Mouse (Mus musculus) stomach, embryonic 16.5 days (tissue): ENCODE results near the gene Ing5. TPM values are rescaled to one million over a fixed set of nuclear protein-coding genes. Genes with fewer than 3 reads are reported as not detected.
"Not testable (repeated sequence)": the region's sequence is repeated elsewhere in the genome, so short reads cannot be mapped to it uniquely, and the experiment has no call there.

ENCODE experiments used
- ATAC-seq: fragments of 200-750 bp; cut with Nextera tagmentation; 2 replicates; pipeline ENCODE4 v1.8.0; 2017; ENCODE audit warnings: moderate number of reproducible peaks, moderate TSS enrichment; ENCODE audit not compliant: insufficient read depth, low FRiP score
- H3K27ac ChIP-seq: fragments of 300-500 bp; sonication (generic); 2 replicates; pipeline ENCODE4 v1.5.1; 2014; ENCODE audit warnings: low read length
- H3K27me3 ChIP-seq: fragments of 300-500 bp; sonication (generic); 2 replicates; pipeline ENCODE4 v1.6.1; 2014; ENCODE audit warnings: low read length, control low read depth, mixed read lengths; ENCODE audit not compliant: control insufficient read depth, insufficient read depth
- H3K36me3 ChIP-seq: fragments of 300-500 bp; sonication (generic); 2 replicates; pipeline ENCODE4 v1.6.1; 2014; ENCODE audit warnings: low read length; ENCODE audit not compliant: control insufficient read depth, insufficient read depth
- H3K4me1 ChIP-seq: fragments of 300-500 bp; sonication (generic); 2 replicates; pipeline ENCODE4 v1.6.1; 2014; ENCODE audit warnings: low read length, control low read depth, mixed read lengths; ENCODE audit not compliant: control insufficient read depth, insufficient read depth
- H3K4me2 ChIP-seq: fragments of 300-500 bp; sonication (generic); 2 replicates; pipeline ENCODE4 v1.6.1; 2014; ENCODE audit warnings: low read depth, low read length, mixed read lengths
- H3K4me3 ChIP-seq: fragments of 300-500 bp; sonication (generic); replicated peaks from 2 replicates; pipeline ENCODE4 v1.5.1; 2014; ENCODE audit warnings: mild to moderate bottlenecking, low read length
- H3K9ac ChIP-seq: fragments of 300-500 bp; sonication (generic); 2 replicates; pipeline ENCODE4 v1.6.1; 2014; ENCODE audit warnings: low read length
- H3K9me3 ChIP-seq: fragments of 300-500 bp; sonication (generic); replicated peaks from 2 replicates; pipeline ENCODE4 v1.6.1; 2016; ENCODE audit warnings: low read length, control low read depth; ENCODE audit not compliant: control insufficient read depth
- WGBS: fragments of 180-500 bp; shearing (Covaris S2); extraction: QIAGEN DNeasy Blood & Tissue Kit; methylation state at CpG from one replicate; pipeline ENCODE4 v1.1.7; 2014; 5-methylcytosine and 5-hydroxymethylcytosine counted together
- polyA plus RNA-seq: library from polyadenylated mRNA; unstranded; fragments of >200 nt; fragmentation: Nextera tagmentation; extraction: Ambion mirVana; gene quantifications from 2 replicates; pipeline ENCODE4 v1.2.1, GENCODE M21; 2015

Ing5 gene
- polyA plus RNA-seq, 1 experiment from 2014 or later: 19.1 TPM

DNA sequence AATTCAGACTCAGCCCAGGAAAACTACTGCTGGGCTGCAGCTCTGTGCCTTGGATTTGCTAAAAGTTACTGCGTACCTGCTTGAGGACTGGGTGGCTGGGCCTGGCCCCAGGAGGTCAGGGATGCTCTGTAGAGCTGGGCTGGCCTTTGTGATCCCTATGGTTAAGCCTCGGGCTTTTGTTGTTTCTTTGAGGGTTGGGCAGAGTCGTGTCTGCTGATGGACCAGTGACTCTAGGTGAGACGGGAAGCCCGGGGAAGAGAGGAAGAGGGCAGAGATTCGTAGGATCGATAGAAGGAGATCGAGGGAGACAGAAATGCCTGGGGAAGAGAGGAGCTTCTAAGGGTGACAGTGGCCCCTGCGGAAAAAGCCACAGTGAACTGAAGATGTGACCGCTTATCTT is 20.8 kb downstream of the Ing5 start, which contains the start of gene D2hgdh:
TSS of gene D2hgdh (plus strand) at position 301 of the 400 bp plus-strand sequence.
- Histone ChIP-seq H3K9ac (peak within 1 kb of the TSS; percentile 80), H3K4me3 (peak within 1 kb of the TSS; percentile 59), H3K27me3 (no peaks in the 10 kb centered on the region), H3K27ac (peak within 1 kb of the TSS; percentile 96), H3K4me1 (peaks cover 5% of the 10 kb centered on the region; the same call in 1 of the 2 replicates), H3K4me2 (peak within 1 kb of the TSS; percentile 70), H3K9me3 (no peaks in the 10 kb centered on the region), H3K36me3 (no peaks in the 10 kb centered on the region)
- ATAC-seq: no peak
- WGBS: 6% methylated on average over 10 of the region's 10 CpGs

DNA sequence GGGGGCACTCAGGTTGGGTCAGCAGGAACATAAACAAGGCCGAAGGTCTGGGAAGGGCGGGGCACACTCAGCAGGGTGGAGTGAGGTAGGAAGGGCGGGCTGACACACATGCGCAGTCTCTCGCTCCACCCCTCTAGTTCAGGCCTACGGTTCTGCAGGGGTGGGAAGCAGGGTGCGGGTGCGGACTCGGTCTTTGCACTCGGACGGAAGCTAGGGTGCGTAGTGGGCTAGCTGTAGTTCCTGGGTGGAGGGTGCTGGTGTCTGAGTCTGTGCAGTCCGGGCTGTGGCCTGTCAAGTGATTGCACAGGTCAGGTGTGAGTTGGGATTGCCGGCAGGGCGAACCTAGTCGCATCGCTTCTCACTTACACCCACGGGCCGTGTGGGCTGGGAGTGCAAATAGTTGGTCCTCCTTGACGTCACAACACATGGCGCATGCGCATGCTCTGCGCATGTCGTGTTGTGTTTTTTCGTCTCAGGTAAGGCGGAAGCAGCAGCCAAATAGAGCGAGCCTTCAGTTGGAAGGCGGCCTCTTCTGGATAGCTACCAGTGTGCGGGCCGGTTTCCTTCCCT is 21.4 kb downstream of the Ing5 start:
- Histone ChIP-seq H3K9me3 (no peaks in the 10 kb centered on the region), H3K4me1 (peaks cover 5% of the 10 kb centered on the region; the same call in 1 of the 2 replicates), H3K27me3 (no peaks in the 10 kb centered on the region), H3K27ac (peak overlapping the region; percentile 96), H3K36me3 (no peaks in the 10 kb centered on the region), H3K9ac (peak overlapping the region; percentile 80), H3K4me3 (peak overlapping the region; percentile 59), H3K4me2 (peak overlapping the region; percentile 70)
- 0% methylated on average over 30 of the region's 30 CpGs for WGBS
- ATAC-seq: peak; percentile 98

DNA sequence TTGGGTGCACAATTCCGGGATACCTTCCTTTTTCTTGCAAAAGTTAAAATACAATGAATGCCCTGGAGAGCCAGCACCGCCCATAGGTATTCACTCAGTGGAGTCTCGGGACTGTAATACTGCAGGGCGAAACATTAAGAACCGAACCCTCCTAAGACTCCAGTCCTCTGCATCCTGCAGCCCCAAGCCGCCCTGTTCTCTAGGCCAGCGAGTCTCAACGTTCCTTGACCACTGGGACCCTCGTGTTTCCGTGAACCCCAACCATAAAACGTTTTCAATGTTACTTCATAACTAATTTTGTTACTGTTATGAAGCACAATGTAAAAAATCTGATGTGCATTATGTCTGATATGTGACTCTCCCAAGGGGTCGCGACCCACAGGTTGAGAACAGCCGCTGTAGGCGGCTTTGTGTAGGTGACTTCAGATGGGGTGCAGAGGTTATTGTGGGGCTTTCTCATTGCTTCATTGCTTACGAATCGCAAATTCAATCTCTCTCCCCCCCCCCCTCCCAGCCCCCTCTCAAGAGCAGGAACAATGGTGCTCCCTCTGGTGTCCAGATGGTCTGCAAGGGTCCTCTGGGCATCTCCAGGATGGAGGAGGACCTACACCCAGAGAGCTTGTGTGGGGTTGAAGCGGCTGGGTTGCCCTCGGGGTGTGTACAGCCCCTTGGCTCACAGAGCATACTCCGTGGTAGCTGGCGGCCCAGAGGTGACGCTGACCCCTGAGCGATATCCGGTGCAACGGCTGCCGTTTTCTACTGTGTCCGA is 22.2 kb downstream of the Ing5 start:
- H3K27me3 ChIP-seq: no peaks in the 10 kb centered on the region
- no peak for ATAC-seq
- H3K27ac ChIP-seq: peak overlapping the region; percentile 96
- H3K36me3 ChIP-seq: no peaks in the 10 kb centered on the region
- peaks cover 5% of the 10 kb centered on the region; the same call in 1 of the 2 replicates for H3K4me1 ChIP-seq
- peak overlapping the region; percentile 70 for H3K4me2 ChIP-seq
- H3K9me3 ChIP-seq: no peaks in the 10 kb centered on the region
- WGBS: 41% methylated on average over 27 of the region's 27 CpGs
- H3K4me3 ChIP-seq: peak overlapping the region; percentile 59
- peak overlapping the region; percentile 80 for H3K9ac ChIP-seq

DNA sequence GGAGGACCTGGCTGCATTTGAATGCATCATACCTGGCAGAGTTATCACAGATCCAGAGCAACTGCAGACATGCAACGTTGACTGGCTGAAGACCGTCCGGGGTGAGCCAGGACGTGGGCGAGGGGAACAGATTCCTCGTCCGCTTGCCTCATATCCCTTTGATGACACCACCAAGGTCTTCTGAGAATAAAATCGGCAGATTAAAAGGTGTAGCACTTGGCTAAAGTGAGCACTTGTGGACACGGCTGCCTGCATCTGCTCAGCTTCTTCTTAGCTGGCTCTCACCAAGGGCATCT is 22.7 kb downstream of the Ing5 start:
- 91% methylated on average over 9 of the region's 9 CpGs for WGBS
- Histone ChIP-seq H3K27ac (no peak overlapping the region), H3K4me1 (peaks cover 5% of the 10 kb centered on the region; the same call in 1 of the 2 replicates), H3K4me2 (no peak overlapping the region), H3K9me3 (no peaks in the 10 kb centered on the region), H3K4me3 (no peak overlapping the region), H3K36me3 (no peaks in the 10 kb centered on the region), H3K27me3 (no peaks in the 10 kb centered on the region), H3K9ac (no peak overlapping the region)
- no peak for ATAC-seq

DNA sequence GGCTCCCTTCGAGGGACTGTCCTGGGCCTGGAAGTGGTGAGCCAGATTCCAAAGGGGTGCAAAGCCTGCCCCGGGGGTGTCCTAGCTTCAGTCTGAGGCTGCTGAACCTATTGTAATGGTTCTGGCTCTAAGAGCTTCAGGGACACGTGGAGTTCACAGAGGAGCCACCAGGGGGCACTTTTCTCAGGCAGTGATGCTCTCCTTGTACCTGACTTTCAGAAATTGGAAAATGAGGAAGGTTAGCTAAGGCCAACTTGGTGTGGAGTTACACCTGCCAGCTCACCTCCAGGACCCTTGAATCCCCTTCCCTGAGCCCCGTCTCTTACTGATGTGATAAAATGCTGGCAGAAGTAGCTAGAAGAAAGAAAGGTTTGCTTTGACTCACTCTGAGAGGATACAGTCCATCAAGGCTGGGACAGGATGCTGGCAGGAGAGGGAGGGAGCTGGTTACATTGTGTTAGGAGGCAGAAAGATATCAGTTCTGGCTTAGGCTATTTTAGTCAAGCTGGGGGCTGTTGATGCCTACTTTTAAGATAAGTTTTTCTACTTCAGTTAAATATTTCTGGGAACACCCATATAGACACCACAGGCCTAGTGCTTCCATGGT is 29.1 kb downstream of the Ing5 start:
- WGBS: 54% methylated on average over 3 of the region's 4 CpGs
- not testable (repeated sequence) for H3K4me3 ChIP-seq, H3K9ac ChIP-seq, H3K4me1 ChIP-seq, ATAC-seq, H3K27me3 ChIP-seq, H3K4me2 ChIP-seq, H3K36me3 ChIP-seq, H3K9me3 ChIP-seq, H3K27ac ChIP-seq

DNA sequence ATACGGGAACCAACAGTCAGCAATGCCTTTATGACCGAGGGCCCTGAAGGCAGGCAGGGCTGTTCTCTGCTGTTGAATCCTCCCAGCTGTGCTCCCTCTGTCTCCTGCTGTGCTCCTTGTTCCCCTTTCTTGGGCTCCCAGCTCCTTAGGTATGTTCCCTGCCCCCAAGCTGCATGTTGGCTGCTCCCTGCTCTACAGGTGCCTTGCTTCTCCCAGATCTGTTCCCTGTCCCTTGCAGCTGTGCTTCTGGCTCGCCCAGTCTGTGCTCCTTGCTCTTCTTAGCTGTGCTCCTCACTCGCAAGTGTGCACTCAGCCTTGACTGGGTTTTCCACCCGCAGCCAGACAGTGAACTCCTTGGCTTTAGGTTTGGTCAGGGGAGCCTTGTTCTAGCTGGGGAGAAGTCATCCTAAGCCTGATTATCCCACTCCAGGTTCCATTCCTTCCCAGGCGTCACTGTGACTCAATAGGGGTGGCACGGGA is 30.9 kb downstream of the Ing5 start:
- no peak overlapping the region for H3K4me2 ChIP-seq
- no peaks in the 10 kb centered on the region for H3K9me3 ChIP-seq
- no peak overlapping the region for H3K27ac ChIP-seq
- H3K9ac ChIP-seq: no peak overlapping the region
- no peak for ATAC-seq
- H3K36me3 ChIP-seq: no peaks in the 10 kb centered on the region
- no peak overlapping the region for H3K4me3 ChIP-seq
- H3K27me3 ChIP-seq: no peaks in the 10 kb centered on the region
- no peaks in the 10 kb centered on the region for H3K4me1 ChIP-seq
- WGBS: 84% methylated on average over 7 of the region's 7 CpGs

DNA sequence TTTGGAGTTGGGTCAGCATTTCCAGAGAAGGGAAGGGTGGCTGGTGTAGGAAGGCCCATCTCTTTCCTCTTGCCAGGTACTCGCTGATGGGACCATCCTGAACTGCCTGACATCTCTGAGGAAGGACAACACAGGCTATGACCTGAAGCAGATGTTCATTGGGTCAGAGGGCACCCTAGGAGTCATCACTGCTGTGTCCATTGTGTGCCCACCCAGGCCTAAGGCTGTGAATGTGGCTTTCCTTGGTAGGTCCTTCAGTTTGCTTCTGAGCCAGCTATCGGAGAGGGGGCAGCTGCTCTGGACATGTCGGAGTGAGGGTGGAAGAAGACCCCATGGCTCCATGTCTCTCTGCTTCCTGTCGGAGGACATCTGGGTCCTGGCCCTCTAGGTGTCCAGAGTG is 31.4 kb downstream of the Ing5 start:
- Histone ChIP-seq H3K9me3 (no peaks in the 10 kb centered on the region), H3K9ac (no peak overlapping the region), H3K4me1 (no peaks in the 10 kb centered on the region), H3K27me3 (no peaks in the 10 kb centered on the region), H3K36me3 (no peaks in the 10 kb centered on the region), H3K4me3 (no peak overlapping the region), H3K4me2 (no peak overlapping the region), H3K27ac (no peak overlapping the region)
- no peak for ATAC-seq
- WGBS: 89% methylated on average over 4 of the region's 4 CpGs

DNA sequence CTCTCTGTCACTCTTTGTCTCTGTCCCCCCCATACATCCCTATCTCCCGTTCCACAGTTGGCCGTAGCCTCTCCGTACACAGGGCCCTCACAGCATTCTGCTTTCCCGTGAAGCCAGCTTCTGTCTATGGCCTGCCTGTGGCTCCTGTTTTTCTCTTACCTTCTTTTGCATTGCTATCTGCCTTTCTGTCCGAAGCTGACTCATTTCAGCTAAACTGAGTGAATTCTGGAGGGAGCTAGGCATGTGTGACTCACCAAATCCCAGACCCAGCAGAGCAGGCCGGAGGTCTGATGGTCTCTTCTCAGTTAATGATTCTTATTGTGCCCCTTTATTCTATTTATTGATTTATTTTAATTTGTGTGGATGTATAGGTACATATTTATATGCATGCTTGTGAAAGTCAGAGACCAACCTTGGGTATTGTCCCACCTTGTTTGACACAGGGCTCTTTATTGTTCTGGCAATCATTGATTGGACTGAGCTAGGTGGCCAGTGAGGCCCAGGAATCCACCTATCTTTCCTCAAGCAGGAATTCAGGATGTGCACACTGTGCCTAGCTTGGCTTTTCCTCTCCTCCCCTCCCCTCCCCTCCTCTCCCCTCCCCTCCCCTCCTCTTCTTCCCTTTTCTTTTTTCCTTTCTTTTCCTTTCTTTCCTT is 32.2 kb downstream of the Ing5 start:
- H3K27me3 ChIP-seq: no peaks in the 10 kb centered on the region
- H3K9me3 ChIP-seq: no peaks in the 10 kb centered on the region
- H3K4me3 ChIP-seq: no peak overlapping the region
- no peak overlapping the region for H3K27ac ChIP-seq
- no peaks in the 10 kb centered on the region for H3K36me3 ChIP-seq
- WGBS: 82% methylated on average over 6 of the region's 6 CpGs
- no peak overlapping the region for H3K4me2 ChIP-seq
- no peaks in the 10 kb centered on the region for H3K4me1 ChIP-seq
- H3K9ac ChIP-seq: no peak overlapping the region
- no peak for ATAC-seq

DNA sequence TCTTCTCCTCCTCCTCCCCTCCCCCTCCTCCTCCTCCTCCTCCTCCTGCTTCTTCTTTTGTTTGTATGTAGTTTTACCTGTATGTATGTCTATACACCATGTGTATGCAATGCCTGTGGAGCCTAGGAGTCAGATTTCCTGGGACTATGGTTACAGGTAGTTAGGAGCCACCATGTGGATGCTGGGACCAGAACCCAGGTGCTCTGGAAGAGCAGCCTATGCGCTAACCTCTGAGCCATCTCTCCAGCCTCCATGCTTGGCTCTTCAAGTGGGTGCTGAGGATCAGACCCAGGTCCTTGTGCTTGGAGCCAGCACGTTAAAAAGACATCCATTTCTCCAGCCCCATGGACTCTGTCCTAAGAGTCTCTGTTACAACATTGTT is 32.8 kb downstream of the Ing5 start:
- Histone ChIP-seq H3K4me3 (no peak overlapping the region), H3K27me3 (no peaks in the 10 kb centered on the region), H3K9me3 (no peaks in the 10 kb centered on the region), H3K4me1 (no peaks in the 10 kb centered on the region), H3K9ac (no peak overlapping the region), H3K27ac (no peak overlapping the region), H3K36me3 (no peaks in the 10 kb centered on the region), H3K4me2 (no peak overlapping the region)
- 94% methylated on average over 2 of the region's 2 CpGs for WGBS
- ATAC-seq: no peak
